Mouse (Mus musculus) c-Kit-positive CD71-negative TER-119-negative erythroid progenitor cells, embryonic 14.5 days (primary cell): Measurements from ENCODE around the gene Prdx6.

Experiments
- DNase-seq: peaks from one replicate; pipeline ENCODE4 v3.0.0-alpha.2; 2013; ENCODE audit warnings: low read depth

The Prdx6 gene

GRCm38 (mm10) chr1:161250604-161251416, at the start of gene Prdx6:
TSS of gene Prdx6 (minus strand) at chr1:161251219.
- peak; percentile 64 for DNase-seq

GRCm38 (mm10) chr1:161288256-161288655, 37.2 kb upstream of the Prdx6 start:
- no peak for DNase-seq

GRCm38 (mm10) chr1:161286726-161287310, 35.8 kb upstream of the Prdx6 start:
- peak; percentile 73 for DNase-seq

GRCm38 (mm10) chr1:161281054-161281688, 30.2 kb upstream of the Prdx6 start:
- no peak for DNase-seq

GRCm38 (mm10) chr1:161279244-161279908, 28.4 kb upstream of the Prdx6 start:
- no peak for DNase-seq

GRCm38 (mm10) chr1:161273486-161273885, 22.5 kb upstream of the Prdx6 start:
- DNase-seq = no peak

GRCm38 (mm10) chr1:161271461-161271810, 20.4 kb upstream of the Prdx6 start:
- DNase-seq = no peak

GRCm38 (mm10) chr1:161270776-161271460, 19.9 kb upstream of the Prdx6 start:
- no peak for DNase-seq

- no peak for DNase-seq
Observed at GRCm38 (mm10) chr1:161269346-161269745, 18.3 kb upstream of the Prdx6 start.

GRCm38 (mm10) chr1:161268884-161269283, 17.9 kb upstream of the Prdx6 start:
- no peak for DNase-seq

GRCm38 (mm10) chr1:161268116-161268515, 17.1 kb upstream of the Prdx6 start:
- no peak for DNase-seq

GRCm38 (mm10) chr1:161264961-161265360, 13.9 kb upstream of the Prdx6 start:
- no peak for DNase-seq

- no peak for DNase-seq
Observed at GRCm38 (mm10) chr1:161263584-161263983, 12.6 kb upstream of the Prdx6 start.

- DNase-seq = no peak
Observed at GRCm38 (mm10) chr1:161262542-161262941, 11.5 kb upstream of the Prdx6 start.

GRCm38 (mm10) chr1:161260761-161261160, 9.7 kb upstream of the Prdx6 start:
- no peak for DNase-seq

- DNase-seq = no peak
Observed at GRCm38 (mm10) chr1:161259142-161259541, 8.1 kb upstream of the Prdx6 start.

- DNase-seq = no peak
Observed at GRCm38 (mm10) chr1:161258331-161258730, 7.3 kb upstream of the Prdx6 start.

GRCm38 (mm10) chr1:161256918-161257317, 5.9 kb upstream of the Prdx6 start:
- DNase-seq = no peak

- no peak for DNase-seq
Observed at GRCm38 (mm10) chr1:161254361-161254760, 3.3 kb upstream of the Prdx6 start.

GRCm38 (mm10) chr1:161252901-161253300, 1.9 kb upstream of the Prdx6 start:
- no peak for DNase-seq

GRCm38 (mm10) chr1:161252365-161252764, 1.3 kb upstream of the Prdx6 start:
- no peak for DNase-seq
